Mouse (Mus musculus) limb, embryonic 14.5 days (tissue): ENCODE results near the gene Tent4a. TPM values are rescaled to one million over a fixed set of nuclear protein-coding genes. Genes with fewer than 3 reads are reported as not detected.

Experiments used
- ATAC-seq: fragments of 200-750 bp; cut with Nextera tagmentation; 2 replicates; pipeline ENCODE4 v1.8.0; 2017; ENCODE audit warnings: low read depth, moderate number of reproducible peaks, moderate TSS enrichment; ENCODE audit not compliant: low FRiP score
- DNase-seq: peaks from one replicate; pipeline ENCODE4 v3.0.0-alpha.2; 2015; ENCODE audit warnings: low spot score
- H3K27ac ChIP-seq: fragments of 300-500 bp; sonication (generic); replicated peaks from 2 replicates; pipeline ENCODE4 v1.5.1; 2014; ENCODE audit warnings: low read depth, mild to moderate bottlenecking, low read length, moderate library complexity, mixed read lengths
- H3K27me3 ChIP-seq: fragments of 300-500 bp; sonication (generic); 2 replicates; pipeline ENCODE4 v1.6.1; 2014; ENCODE audit warnings: low read length, mixed read lengths; ENCODE audit not compliant: control insufficient read depth, insufficient read depth
- H3K36me3 ChIP-seq: fragments of 300-500 bp; sonication (generic); 2 replicates; pipeline ENCODE4 v1.6.1; 2014; ENCODE audit warnings: mild to moderate bottlenecking, low read length, moderate library complexity, mixed read lengths; ENCODE audit not compliant: control insufficient read depth, insufficient read depth
- H3K4me1 ChIP-seq: fragments of 300-500 bp; sonication (generic); 2 replicates; pipeline ENCODE4 v1.6.1; 2014; ENCODE audit warnings: antibody characterized with exemption, low read length, mixed read lengths; ENCODE audit not compliant: control insufficient read depth, insufficient read depth
- H3K4me2 ChIP-seq: fragments of 300-500 bp; sonication (generic); replicated peaks from 2 replicates; pipeline ENCODE4 v1.6.1; 2014; ENCODE audit warnings: low read depth, mild to moderate bottlenecking, low read length, moderate library complexity; ENCODE audit not compliant: severe bottlenecking
- H3K4me3 ChIP-seq: fragments of 300-500 bp; sonication (generic); replicated peaks from 2 replicates; pipeline ENCODE4 v1.5.1; 2014; ENCODE audit warnings: low read length
- H3K9ac ChIP-seq: fragments of 300-500 bp; sonication (generic); 2 replicates; pipeline ENCODE4 v1.6.1; 2014; ENCODE audit warnings: mild to moderate bottlenecking, low read depth, low read length, moderate library complexity; ENCODE audit not compliant: severe bottlenecking
- H3K9me3 ChIP-seq: fragments of 300-500 bp; sonication (generic); 2 replicates; pipeline ENCODE4 v1.6.1; 2016; ENCODE audit warnings: low read length; ENCODE audit not compliant: control insufficient read depth
- POLR2A ChIP-seq: fragments of 200-500 bp; IDR thresholded peaks from 2 replicates; pipeline ENCODE4 v1.8.0; 2012; ENCODE audit warnings: inconsistent platforms, mild to moderate bottlenecking, moderate library complexity, borderline replicate concordance; ENCODE audit not compliant: insufficient read depth, insufficient read length; ENCODE audit errors: extremely low read depth
- WGBS: fragments of 180-500 bp; shearing (Covaris S2); extraction: QIAGEN DNeasy Blood & Tissue Kit; methylation state at CpG from one replicate; pipeline ENCODE4 v1.1.7; 2014; 5-methylcytosine and 5-hydroxymethylcytosine counted together
- polyA plus RNA-seq, 2 experiments: library from polyadenylated mRNA; depleted of rRNA in 1 of 2; stranded (reverse) in 1 of 2; unstranded in 1 of 2; fragments of >200 nt; fragmentation: Nextera tagmentation in 1 of 2; extraction: Ambion mirVana in 1 of 2; gene quantifications; 2 replicates each; pipeline versions ENCODE4 v1.2.1 to v1.2.3; 2012 to 2014

The Tent4a gene
- polyA plus RNA-seq, 2 experiments, result 8.7 to 25.7 TPM

GRCm38 (mm10) chr13:69507666-69508065 is 26.8 kb downstream of the Tent4a start:
- Histone ChIP-seq H3K9me3 (no peaks in the 10 kb centered on the region), H3K27ac (no peak overlapping the region), H3K4me3 (no peak overlapping the region), H3K9ac (no peak overlapping the region), H3K4me2 (no peak overlapping the region), H3K36me3 (peaks cover 80% of the 10 kb centered on the region), H3K4me1 (no peaks in the 10 kb centered on the region), H3K27me3 (no peaks in the 10 kb centered on the region)
- ATAC-seq, result no peak
- no peak for TF ChIP-seq POLR2A
- no peak for DNase-seq
- WGBS, result 96% methylated on average over 3 of the region's 3 CpGs

GRCm38 (mm10) chr13:69506341-69507086 is 27.9 kb downstream of the Tent4a start:
- Histone ChIP-seq H3K4me3 (no peak overlapping the region), H3K27ac (no peak overlapping the region), H3K4me2 (no peak overlapping the region), H3K9ac (no peak overlapping the region), H3K36me3 (peaks cover 81% of the 10 kb centered on the region), H3K9me3 (no peaks in the 10 kb centered on the region), H3K4me1 (no peaks in the 10 kb centered on the region), H3K27me3 (no peaks in the 10 kb centered on the region)
- WGBS, result 92% methylated on average over 12 of the region's 12 CpGs
- TF ChIP-seq POLR2A, result no peak
- no peak for DNase-seq
- no peak for ATAC-seq

GRCm38 (mm10) chr13:69502863-69503262 is 31.6 kb downstream of the Tent4a start:
- DNase-seq, result no peak

GRCm38 (mm10) chr13:69502157-69502750 is 32.2 kb downstream of the Tent4a start:
- Histone ChIP-seq H3K9me3 (no peaks in the 10 kb centered on the region), H3K36me3 (peaks cover 92% of the 10 kb centered on the region)
- WGBS, result 98% methylated on average over 13 of the region's 14 CpGs

More at GRCm38 (mm10) chr13:69502863-69503262, 31.6 kb downstream of the Tent4a start:
- Histone ChIP-seq H3K4me3 (no peak overlapping the region), H3K9me3 (no peaks in the 10 kb centered on the region), H3K4me1 (no peaks in the 10 kb centered on the region), H3K36me3 (peaks cover 93% of the 10 kb centered on the region), H3K9ac (no peak overlapping the region), H3K27ac (no peak overlapping the region), H3K27me3 (no peaks in the 10 kb centered on the region), H3K4me2 (no peak overlapping the region)
- WGBS, result 87% methylated on average over 5 of the region's 5 CpGs
- TF ChIP-seq POLR2A, result no peak
- no peak for ATAC-seq

GRCm38 (mm10) chr13:69498276-69498675 is 36.1 kb downstream of the Tent4a start:
- Histone ChIP-seq H3K9ac (no peak overlapping the region), H3K27me3 (no peaks in the 10 kb centered on the region), H3K4me3 (no peak overlapping the region), H3K4me1 (no peaks in the 10 kb centered on the region), H3K27ac (no peak overlapping the region), H3K9me3 (no peaks in the 10 kb centered on the region), H3K4me2 (no peak overlapping the region), H3K36me3 (peaks cover 67% of the 10 kb centered on the region)
- TF ChIP-seq POLR2A, result no peak
- ATAC-seq (no peak), DNase-seq (no peak)
- 84% methylated on average over 5 of the region's 5 CpGs for WGBS

More at GRCm38 (mm10) chr13:69502157-69502750, 32.2 kb downstream of the Tent4a start:
- no peak overlapping the region for H3K4me3 ChIP-seq
- no peaks in the 10 kb centered on the region for H3K4me1 ChIP-seq
- H3K27ac ChIP-seq, result no peak overlapping the region
- H3K9ac ChIP-seq, result no peak overlapping the region
- no peak overlapping the region for H3K4me2 ChIP-seq
- TF ChIP-seq POLR2A, result no peak
- H3K27me3 ChIP-seq, result no peaks in the 10 kb centered on the region
- DNase-seq (no peak), ATAC-seq (no peak)
